ENCODE assay signal across 12 mouse cellular contexts in the genomic region with DNA sequence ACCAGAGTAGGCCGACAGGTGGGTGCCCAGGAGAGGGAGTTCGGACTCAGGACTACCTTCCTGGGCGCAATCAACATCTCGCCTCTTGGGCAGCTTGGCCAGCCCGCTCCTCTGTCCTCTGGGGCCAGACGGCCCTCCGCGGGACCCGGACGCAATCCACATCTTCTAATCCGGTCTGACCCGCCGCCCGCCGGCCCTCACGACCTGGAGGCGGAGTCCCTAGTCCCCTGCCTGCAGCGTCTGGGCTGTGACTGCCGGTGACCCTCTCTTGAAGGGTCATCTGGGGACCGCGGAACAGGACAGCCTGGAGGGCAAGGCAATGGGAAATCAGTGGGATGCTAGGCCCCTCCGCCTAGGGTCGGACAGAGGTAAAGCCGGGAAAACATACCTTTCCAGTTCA. TPM values are rescaled to one million over a fixed set of nuclear protein-coding genes. Genes with fewer than 3 reads are reported as not detected.
DNase-seq lines count a peak whose midpoint lies in the region; ATAC-seq and TF ChIP-seq lines count a peak whose summit lies in the region.
"Had no signal": no experiment of that assay in that cellular context is flagged by ENCODE, and none has a peak within 500 bp of the region (broad histone marks: within the 10 kb centered on the region; RNA-seq: fewer than 3 reads in every experiment).

No protein-coding gene starts in this region.

- no peaks in the 10 kb centered on the region; the same call in 1 of the 2 replicates for H3K9me3 ChIP-seq in heart, embryonic 12.5 days (replicated peaks)
- no peaks in the 10 kb centered on the region for H3K9me3 ChIP-seq in ES-E14 (ENCODE audit: control insufficient read depth, insufficient read depth, low read depth, low read length)
- no peaks in the 10 kb centered on the region for H3K9me3 ChIP-seq in heart, embryonic 13.5 days
- H3K9me3 ChIP-seq in limb, embryonic 10.5 days (replicated peaks), result no peaks in the 10 kb centered on the region

- intact Hi-C loops in heart, postnatal 25 days (cut with DNase I), result loop anchor here (5.0 kb wide), 1 partner anchor 33 kb away; the partner anchor contains the start of gene Eif4ebp2

- DNase-seq in heart, postnatal 25 days (ENCODE audit: low spot score), result no peak
- no peak for DNase-seq in ES-E14 (ENCODE audit: low read depth, low spot score)
- peak; percentile 67 for DNase-seq in limb, embryonic 10.5 days (ENCODE audit: low spot score)
- DNase-seq in testis, postnatal 10 days (ENCODE audit: low spot score), result no peak
- no peak for DNase-seq in urinary bladder, postnatal 10 days (ENCODE audit: low spot score)
- no peak for DNase-seq in adrenal gland, adult 8-10 months
- DNase-seq: gastrocnemius, postnatal 25 days had no signal

- peak overlapping the region; percentile 83 for H3K4me2 ChIP-seq in heart, embryonic 12.5 days
- peak overlapping the region; percentile 86 for H3K4me2 ChIP-seq in heart, embryonic 13.5 days

- H3K4me1 ChIP-seq in heart, embryonic 12.5 days (replicated peaks), result peaks cover 20% of the 10 kb centered on the region
- peaks cover 2 to 15% of the 10 kb centered on the region in 2 experiments for H3K4me1 ChIP-seq in ES-E14 (ENCODE audit: control insufficient read depth in 2 of 2, insufficient read depth in 2 of 2, low read length in 2 of 2, poor library complexity in 1 of 2)
- H3K4me1 ChIP-seq in heart, embryonic 13.5 days, result peaks cover 19% of the 10 kb centered on the region
- peaks cover 26% of the 10 kb centered on the region for H3K4me1 ChIP-seq in limb, embryonic 10.5 days

- H3K9ac ChIP-seq in heart, embryonic 12.5 days, result no peak overlapping the region
- H3K9ac ChIP-seq in ES-E14 (ENCODE audit: insufficient read depth, low read depth, low read length, poor library complexity, severe bottlenecking), result peak overlapping the region; percentile 88
- H3K9ac ChIP-seq in heart, embryonic 13.5 days, result no peak overlapping the region

- peak overlapping the region; percentile 47 for H3K4me3 ChIP-seq in heart, embryonic 12.5 days
- peak overlapping the region; percentile 92 to 93 for H3K4me3 ChIP-seq in ES-E14 (ENCODE audit: insufficient read depth in 1 of 2, low read depth in 1 of 2, low read length in 2 of 2, poor library complexity in 1 of 2, severe bottlenecking in 1 of 2)
- peak overlapping the region; percentile 7; the same call in 1 of the 2 replicates for H3K4me3 ChIP-seq in heart, embryonic 13.5 days
- H3K4me3 ChIP-seq in limb, embryonic 10.5 days, result peak overlapping the region; percentile 58

- in situ Hi-C loops in ES-E14 (cut with MboI; ENCODE audit: low sequenced_read_pairs in 2 of 2, unreplicated experiment in 2 of 2), result no loop called here

- ATAC-seq in heart, embryonic 12.5 days (ENCODE audit: insufficient number of reproducible peaks, low FRiP score), result no peak
- no peak for ATAC-seq in heart, embryonic 13.5 days (ENCODE audit: extremely low read depth, insufficient number of reproducible peaks, low FRiP score, low TSS enrichment)
- ATAC-seq: CD4-positive, CD25-positive, alpha-beta regulatory T cell, adult 4 months had no signal

- H3K27me3 ChIP-seq in heart, embryonic 12.5 days (replicated peaks), result peaks cover 70% of the 10 kb centered on the region
- H3K27me3 ChIP-seq in heart, embryonic 13.5 days (replicated peaks), result peaks cover 71% of the 10 kb centered on the region
- H3K27me3 ChIP-seq in limb, embryonic 10.5 days (ENCODE audit: low read depth, poor library complexity, severe bottlenecking), result peaks cover 78% of the 10 kb centered on the region

- 4% methylated on average over 22 of the region's 24 CpGs for WGBS in heart, embryonic 12.5 days
- WGBS in heart, embryonic 13.5 days, result 5% methylated on average over 23 of the region's 24 CpGs
- 2% methylated on average over 23 of the region's 24 CpGs for WGBS in limb, embryonic 10.5 days

- no peak overlapping the region for H3K27ac ChIP-seq in heart, embryonic 12.5 days (ENCODE audit: poor library complexity, severe bottlenecking)
- H3K27ac ChIP-seq in ES-E14 (ENCODE audit: insufficient read depth, low read depth, low read length, poor library complexity, severe bottlenecking), result peak overlapping the region; percentile 84
- H3K27ac ChIP-seq in heart, embryonic 13.5 days (replicated peaks), result no peak overlapping the region
- no peak overlapping the region for H3K27ac ChIP-seq in limb, embryonic 10.5 days

- no peaks in the 10 kb centered on the region for H3K36me3 ChIP-seq in heart, embryonic 12.5 days
- H3K36me3 ChIP-seq in ES-E14 (ENCODE audit: control insufficient read depth, insufficient read depth, low read length, poor library complexity, severe bottlenecking), result peaks cover 31% of the 10 kb centered on the region
- no peaks in the 10 kb centered on the region for H3K36me3 ChIP-seq in heart, embryonic 13.5 days
- H3K36me3 ChIP-seq in limb, embryonic 10.5 days, result no peaks in the 10 kb centered on the region

TF ChIP-seq in ES-E14, 5 proteins besides CTCF, POLR2A, EP300 and RAD21:
- TF ChIP-seq MAFK (IDR thresholded peaks at IDR 0.05; ENCODE audit: insufficient read depth, low read depth, low read length), result no peak
- no peak for TF ChIP-seq ZNF384 (IDR thresholded peaks at IDR 0.05; ENCODE audit: low read depth, low read length)
- no peak for TF ChIP-seq ZC3H11A (IDR thresholded peaks at IDR 0.05; ENCODE audit: borderline replicate concordance, low read depth, low read length)
- no peak for TF ChIP-seq CHD2 (IDR thresholded peaks at IDR 0.05; ENCODE audit: low read depth, low read length)
- no peak for TF ChIP-seq HCFC1 (IDR thresholded peaks at IDR 0.05; ENCODE audit: borderline replicate concordance, insufficient read depth, low read length)

RNA-seq across cellular contexts. Expression of gene Nodal, which starts 1.4 kb away (rescaled TPM):
- polyA plus RNA-seq in heart, embryonic 12.5 days (2016; fragmentation: Nextera tagmentation; extraction: Ambion mirVana), result not detected in 2 replicates
- total RNA-seq in heart, postnatal 25 days (2021), result under 1 TPM in 1 of 2 experiments, not detected in 1; 0.10 TPM
- total RNA-seq in ES-E14 (2012; rRNA removed), result 164 and 277 TPM in 2 replicates
- 0.09 TPM in 1 of 2 replicates, not detected in the other for polyA plus RNA-seq in heart, embryonic 13.5 days (2015; fragmentation: Nextera tagmentation; extraction: Ambion mirVana)
- polyA plus RNA-seq in limb, embryonic 10.5 days (2016; fragmentation: Nextera tagmentation; extraction: Ambion mirVana), result 0.13 and 0.36 TPM in 2 replicates
- total RNA-seq in adrenal gland, adult 8-10 months (2022), result not detected
- total RNA-seq: adrenal gland, adult 18-20 months; gastrocnemius, postnatal 25 days; layer of hippocampus, postnatal 10 days had no signal
- polyA plus RNA-seq: CD4-positive, CD25-positive, alpha-beta regulatory T cell, adult 4 months had no signal

RNA-seq across cellular contexts. Expression of gene Eif4ebp2, which starts 33.3 kb away (rescaled TPM):
- polyA plus RNA-seq in heart, embryonic 12.5 days (2016; fragmentation: Nextera tagmentation; extraction: Ambion mirVana), result 49.7 and 52.7 TPM in 2 replicates
- 10 to 100 TPM; 71.4 to 75.2 TPM for total RNA-seq in heart, postnatal 25 days (2021)
- 27.0 and 32.3 TPM in 2 replicates for total RNA-seq in ES-E14 (2012; rRNA removed)
- polyA plus RNA-seq in heart, embryonic 13.5 days (2015; fragmentation: Nextera tagmentation; extraction: Ambion mirVana), result 50.8 and 57.1 TPM in 2 replicates
- 83.2 and 85.7 TPM in 2 replicates for polyA plus RNA-seq in limb, embryonic 10.5 days (2016; fragmentation: Nextera tagmentation; extraction: Ambion mirVana)
- total RNA-seq in adrenal gland, adult 8-10 months (2022), result 100 to 1,000 TPM in 1 of 4 experiments, 10 to 100 TPM in 3; 82.0 to 113 (median 91.2) TPM

RNA-seq across cellular contexts. Expression of gene Pald1, which starts 35.8 kb away (rescaled TPM):
- polyA plus RNA-seq in heart, embryonic 12.5 days (2016; fragmentation: Nextera tagmentation; extraction: Ambion mirVana), result 33.9 and 37.4 TPM in 2 replicates
- 10 to 100 TPM; 16.1 to 21.9 TPM for total RNA-seq in heart, postnatal 25 days (2021)
- total RNA-seq in ES-E14 (2012; rRNA removed), result 102 and 216 TPM in 2 replicates
- 25.9 and 26.6 TPM in 2 replicates for polyA plus RNA-seq in heart, embryonic 13.5 days (2015; fragmentation: Nextera tagmentation; extraction: Ambion mirVana)
- polyA plus RNA-seq in limb, embryonic 10.5 days (2016; fragmentation: Nextera tagmentation; extraction: Ambion mirVana), result 26.2 and 28.1 TPM in 2 replicates
- 10 to 100 TPM; 13.2 to 24.9 (median 19.0) TPM for total RNA-seq in adrenal gland, adult 8-10 months (2022)
- polyA plus RNA-seq: CD4-positive, CD25-positive, alpha-beta regulatory T cell, adult 4 months had no signal

RNA-seq across cellular contexts. Expression of gene Lrrc20, which starts 56.5 kb away (rescaled TPM):
- 12.6 and 13.3 TPM in 2 replicates for polyA plus RNA-seq in heart, embryonic 12.5 days (2016; fragmentation: Nextera tagmentation; extraction: Ambion mirVana)
- 10 to 100 TPM; 30.1 to 31.3 TPM for total RNA-seq in heart, postnatal 25 days (2021)
- 1.9 and 2.1 TPM in 2 replicates for total RNA-seq in ES-E14 (2012; rRNA removed)
- polyA plus RNA-seq in heart, embryonic 13.5 days (2015; fragmentation: Nextera tagmentation; extraction: Ambion mirVana), result 12.1 and 13.2 TPM in 2 replicates
- 10.9 and 11.4 TPM in 2 replicates for polyA plus RNA-seq in limb, embryonic 10.5 days (2016; fragmentation: Nextera tagmentation; extraction: Ambion mirVana)
- 10 to 100 TPM; 11.9 to 29.3 (median 17.8) TPM for total RNA-seq in adrenal gland, adult 8-10 months (2022)

Comparison
In these comparisons a context has a peak if more than half of its experiments do, and no peak if none do; other contexts are left out.
1. H3K4me3 ChIP-seq: peak in every context shown above with its lines; median percentile 92 in ES-E14; 58 in limb, embryonic 10.5 days; 47 in heart, embryonic 12.5 days; 7 in heart, embryonic 13.5 days.
2. RNA of gene Nodal, which starts 1.4 kb away (total RNA-seq): 164 to 277 TPM in ES-E14; 0.10 TPM in heart, postnatal 25 days and not detected in adrenal gland, adult 8-10 months; every median in the first group is over 100 times any median in the second.